Mouse (Mus musculus): ENCODE measurements around the gene Mgat3.

Mgat3 gene

GRCm38 (mm10) chr15:80148565-80148964 lies 25.0 kb upstream of the Mgat3 start:
- DNase-seq (ENCODE audit: low read depth, low spot score) = no peak

- DNase-seq (ENCODE audit: low read depth, low spot score) = no peak
Measured at GRCm38 (mm10) chr15:80149517-80149916, 24.0 kb upstream of the Mgat3 start.

- no peak for DNase-seq (ENCODE audit: low read depth, low spot score)
Measured at GRCm38 (mm10) chr15:80152663-80153062, 20.9 kb upstream of the Mgat3 start.

GRCm38 (mm10) chr15:80153757-80154156 lies 19.8 kb upstream of the Mgat3 start:
- DNase-seq (ENCODE audit: low read depth, low spot score) = no peak

- DNase-seq (ENCODE audit: low read depth, low spot score) = no peak
Measured at GRCm38 (mm10) chr15:80155707-80156106, 17.8 kb upstream of the Mgat3 start.

GRCm38 (mm10) chr15:80157197-80157943 lies 16.2 kb upstream of the Mgat3 start:
- DNase-seq (ENCODE audit: low read depth, low spot score) = no peak

GRCm38 (mm10) chr15:80158001-80158706 lies 15.4 kb upstream of the Mgat3 start:
- DNase-seq (ENCODE audit: low read depth, low spot score) = no peak

- DNase-seq (ENCODE audit: low read depth, low spot score) = no peak
Measured at GRCm38 (mm10) chr15:80158707-80159090, 14.8 kb upstream of the Mgat3 start.

GRCm38 (mm10) chr15:80159286-80159901 lies 14.1 kb upstream of the Mgat3 start:
- no peak for DNase-seq (ENCODE audit: low read depth, low spot score)

GRCm38 (mm10) chr15:80160223-80160622 lies 13.3 kb upstream of the Mgat3 start:
- no peak for DNase-seq (ENCODE audit: low read depth, low spot score)

- no peak for DNase-seq (ENCODE audit: low read depth, low spot score)
Measured at GRCm38 (mm10) chr15:80160726-80161125, 12.8 kb upstream of the Mgat3 start.

GRCm38 (mm10) chr15:80161199-80161598 lies 12.3 kb upstream of the Mgat3 start:
- DNase-seq (ENCODE audit: low read depth, low spot score) = no peak

- DNase-seq (ENCODE audit: low read depth, low spot score) = no peak
Measured at GRCm38 (mm10) chr15:80162401-80162964, 11.0 kb upstream of the Mgat3 start.

GRCm38 (mm10) chr15:80163274-80163673 lies 10.2 kb upstream of the Mgat3 start:
- no peak for DNase-seq (ENCODE audit: low read depth, low spot score)

- DNase-seq (ENCODE audit: low read depth, low spot score) = no peak
Measured at GRCm38 (mm10) chr15:80163716-80164115, 9.8 kb upstream of the Mgat3 start.

GRCm38 (mm10) chr15:80165396-80165795 lies 8.1 kb upstream of the Mgat3 start:
- DNase-seq (ENCODE audit: low read depth, low spot score) = no peak

- DNase-seq (ENCODE audit: low read depth, low spot score) = no peak
Measured at GRCm38 (mm10) chr15:80169484-80169883, 4.0 kb upstream of the Mgat3 start.

- no peak for DNase-seq (ENCODE audit: low read depth, low spot score)
Measured at GRCm38 (mm10) chr15:80170357-80170756, 3.2 kb upstream of the Mgat3 start.

- no peak for DNase-seq (ENCODE audit: low read depth, low spot score)
Measured at GRCm38 (mm10) chr15:80171286-80171685, 2.2 kb upstream of the Mgat3 start.

- DNase-seq (ENCODE audit: low read depth, low spot score) = no peak
Measured at GRCm38 (mm10) chr15:80171791-80172190, 1.7 kb upstream of the Mgat3 start.

- no peak for DNase-seq (ENCODE audit: low read depth, low spot score)
Measured at GRCm38 (mm10) chr15:80173781-80174597, 468 bp downstream of the Mgat3 start.

GRCm38 (mm10) chr15:80174598-80174875 lies 1.0 kb downstream of the Mgat3 start:
- no peak for DNase-seq (ENCODE audit: low read depth, low spot score)

Measured in retina, postnatal 7 days (tissue).